Mouse (Mus musculus) CH12.LX (cell line): ENCODE measurements around the gene Grin2a.

Experiments
- CTCF ChIP-seq, 2 experiments: IDR thresholded peaks in 1 of 2; conservative IDR thresholded peaks in 1 of 2; 2 replicates each; pipeline ENCODE4 v1.5.1; 2011 to 2012; ENCODE audit warnings: low read depth in 2 of 2, low read length in 2 of 2, improper control_type of control experiment in 1 of 2, inconsistent platforms in 1 of 2, mild to moderate bottlenecking in 1 of 2, moderate library complexity in 1 of 2
- ELF1 ChIP-seq: IDR thresholded peaks from 2 replicates; pipeline ENCODE4 v1.6.1; 2014; ENCODE audit warnings: low read depth, mild to moderate bottlenecking, inconsistent platforms, low read length, improper control_type of control experiment
- JUN ChIP-seq: IDR thresholded peaks from 2 replicates; pipeline ENCODE4 v1.6.1; 2011; ENCODE audit warnings: low read depth, mild to moderate bottlenecking, low read length, improper control_type of control experiment, moderate library complexity; ENCODE audit not compliant: insufficient read depth
- JUND ChIP-seq: conservative IDR thresholded peaks from 2 replicates; pipeline ENCODE4 v1.6.1; 2011; ENCODE audit warnings: low read depth, low read length, improper control_type of control experiment
- KAT2A ChIP-seq: IDR thresholded peaks from 2 replicates; pipeline ENCODE4 v1.6.1; 2012; ENCODE audit warnings: low read length, improper control_type of control experiment, inconsistent platforms; ENCODE audit not compliant: insufficient replicate concordance
- MAFK ChIP-seq: IDR thresholded peaks from 2 replicates; pipeline ENCODE4 v1.6.1; 2011; ENCODE audit warnings: low read length, improper control_type of control experiment; ENCODE audit not compliant: insufficient replicate concordance
- MAX ChIP-seq: IDR thresholded peaks from 2 replicates; pipeline ENCODE4 v1.6.1; 2011; ENCODE audit warnings: low read length, improper control_type of control experiment
- NELFE ChIP-seq: IDR thresholded peaks from 2 replicates; pipeline ENCODE4 v1.6.1; 2011; ENCODE audit warnings: low read depth, low read length, improper control_type of control experiment
- POLR2A ChIP-seq: IDR thresholded peaks from 2 replicates; pipeline ENCODE4 v1.6.1; 2011; ENCODE audit warnings: low read depth, mild to moderate bottlenecking, improper control_type of control experiment, low read length
- POLR2AphosphoS2 ChIP-seq: IDR thresholded peaks from 2 replicates; pipeline ENCODE4 v1.6.1; 2011; ENCODE audit warnings: low read depth, low read length, improper control_type of control experiment
- SIN3A ChIP-seq: IDR thresholded peaks from 2 replicates; pipeline ENCODE4 v1.6.1; 2012; ENCODE audit warnings: low read length, improper control_type of control experiment, inconsistent platforms
- SMC3 ChIP-seq: IDR thresholded peaks from 2 replicates; pipeline ENCODE4 v1.6.1; 2011; ENCODE audit warnings: low read depth, low read length, improper control_type of control experiment
- USF1 ChIP-seq: IDR thresholded peaks from 2 replicates; pipeline ENCODE4 v1.6.1; 2014; ENCODE audit warnings: low read depth, mild to moderate bottlenecking, inconsistent platforms, low read length, improper control_type of control experiment

DNA sequence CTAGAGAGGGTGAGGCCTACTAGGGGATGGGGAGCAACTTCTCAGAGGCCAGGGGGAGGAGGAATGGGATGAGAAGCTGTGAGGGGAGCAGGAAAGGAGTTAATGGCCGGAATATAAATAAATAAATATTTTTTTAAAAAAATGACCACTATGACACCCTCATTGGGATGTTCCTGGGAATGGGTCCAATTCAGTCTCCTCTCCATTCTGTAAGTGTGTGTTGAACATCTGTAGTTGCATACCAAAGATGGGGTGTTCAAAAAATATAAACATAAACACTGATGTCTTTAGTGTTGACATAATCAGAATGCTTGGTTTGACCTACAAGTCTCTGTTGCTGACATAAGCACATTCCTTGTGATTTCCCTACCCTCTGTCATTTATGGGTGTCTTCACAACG is 298.2 kb downstream of the Grin2a start:
- no peak for TF ChIP-seq JUN
- TF ChIP-seq MAFK: no peak
- TF ChIP-seq CTCF (conservative IDR thresholded peaks at IDR 0.05 in 1 of 2, IDR thresholded peaks at IDR 0.05 in 1 of 2; ENCODE audit: low read depth in 2 of 2, low read length in 2 of 2): no peak
- TF ChIP-seq POLR2A: no peak
- TF ChIP-seq USF1: no peak
- TF ChIP-seq POLR2AphosphoS2: no peak
- TF ChIP-seq ELF1: no peak
- TF ChIP-seq SMC3: no peak
- no peak for TF ChIP-seq SIN3A
- TF ChIP-seq MAX: no peak
- no peak for TF ChIP-seq JUND
- no peak for TF ChIP-seq KAT2A
- no peak for TF ChIP-seq NELFE
